Mouse (Mus musculus) macrophage (primary cell): ENCODE measurements at regions not wholly inside any gene's neighbourhood (a gene's known extent, or its start where the extent isn't known, plus 50 kb on each side); places are given as distances from the start of the nearest gene placed in this dataset.

ENCODE experiments used
- H3K27ac ChIP-seq: fragments of 350-480 bp; formaldehyde crosslinking; 2 replicates; pipeline ENCODE4 v1.9.0; 2021
- H3K36me3 ChIP-seq: fragments of 350-480 bp; formaldehyde crosslinking; 2 replicates; pipeline ENCODE4 v1.9.0; 2021; ENCODE audit errors: inconsistent target
- H3K4me3 ChIP-seq: fragments of 350-480 bp; formaldehyde crosslinking; 2 replicates; pipeline ENCODE4 v1.9.0; 2021; ENCODE audit errors: inconsistent target
- H3K79me2 ChIP-seq: fragments of 350-480 bp; formaldehyde crosslinking; 2 replicates; pipeline ENCODE4 v1.9.0; 2021; ENCODE audit errors: inconsistent target
- WGBS: methylation state at CpG from one replicate; pipeline ENCODE4 v1.1.7; 2026; ENCODE audit warnings: inconsistent platforms; ENCODE audit not compliant: missing documents; 5-methylcytosine and 5-hydroxymethylcytosine counted together

DNA sequence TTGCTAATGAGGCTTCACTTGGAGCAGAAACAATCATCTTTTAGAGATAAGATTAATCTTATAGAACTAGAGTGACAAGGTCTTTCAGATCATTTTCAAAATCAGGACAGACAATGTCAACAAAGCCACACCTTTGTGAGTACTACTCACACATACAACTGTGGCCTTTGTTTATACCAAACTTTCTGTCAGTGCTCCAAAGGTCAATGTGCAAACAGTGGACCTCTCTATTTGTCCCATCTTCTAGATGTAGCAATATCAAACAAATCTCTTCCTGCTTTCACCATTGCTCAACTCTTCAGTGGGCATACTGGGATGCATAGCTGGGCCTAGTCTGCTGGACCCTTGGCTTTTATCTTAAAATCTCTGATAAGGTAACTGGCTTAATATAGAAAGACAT is 300.9 kb upstream of the Egfl6 start:
- Histone ChIP-seq H3K27ac (no peak overlapping the region), H3K36me3 (no peaks in the 10 kb centered on the region), H3K4me3 (no peak overlapping the region), H3K79me2 (no peaks in the 10 kb centered on the region)

GRCm38 (mm10) chrX:166869515-166869914 is 284.0 kb upstream of the Egfl6 start:
- WGBS, result 66% methylated on average over 5 of the region's 5 CpGs
- Histone ChIP-seq H3K79me2 (no peaks in the 10 kb centered on the region), H3K36me3 (no peaks in the 10 kb centered on the region), H3K27ac (no peak overlapping the region), H3K4me3 (no peak overlapping the region)

DNA sequence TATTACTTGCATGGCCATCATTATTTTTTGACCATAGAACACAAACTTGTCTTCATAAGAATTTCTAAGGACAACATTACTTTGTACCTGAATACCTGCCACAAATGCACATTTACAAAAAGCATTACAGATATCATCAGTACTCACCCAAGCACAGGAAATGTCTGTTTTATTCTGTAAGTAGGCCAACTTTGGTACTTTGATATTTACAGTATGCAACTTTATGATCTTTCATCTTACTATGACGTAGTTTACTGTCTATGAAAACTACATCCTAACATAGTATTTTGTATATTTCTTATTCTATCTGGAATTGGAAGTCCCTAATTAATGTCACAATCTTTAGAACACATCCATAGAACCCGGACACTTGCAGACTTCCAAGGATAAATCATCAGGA is 282.2 kb upstream of the Egfl6 start:
- Histone ChIP-seq H3K27ac (no peak overlapping the region), H3K4me3 (no peak overlapping the region), H3K79me2 (no peaks in the 10 kb centered on the region), H3K36me3 (no peaks in the 10 kb centered on the region)
- 96% methylated on average over 2 of the region's 2 CpGs for WGBS
